Mouse (Mus musculus) heart, postnatal 25 days (tissue): ENCODE data around the gene Inpp5d. TPM values are rescaled to one million over a fixed set of nuclear protein-coding genes. Genes with fewer than 3 reads are reported as not detected.

Experiments
- DNase-seq: peaks from one replicate; pipeline ENCODE4 v3.0.0; 2022; ENCODE audit warnings: low spot score
- intact Hi-C: fragments of 180-260 bp; cut with DNase I; formaldehyde crosslinking; loops from one replicate; pipeline ENCODE4 v1.15.1; 2025
- total RNA-seq, 2 experiments: library from RNA; stranded (reverse); gene quantifications; 2 replicates each; pipeline ENCODE4 v1.2.3; 2021

The Inpp5d gene
- total RNA-seq, 2 experiments from 2014 or later = 10.4 to 12.5 TPM

DNA sequence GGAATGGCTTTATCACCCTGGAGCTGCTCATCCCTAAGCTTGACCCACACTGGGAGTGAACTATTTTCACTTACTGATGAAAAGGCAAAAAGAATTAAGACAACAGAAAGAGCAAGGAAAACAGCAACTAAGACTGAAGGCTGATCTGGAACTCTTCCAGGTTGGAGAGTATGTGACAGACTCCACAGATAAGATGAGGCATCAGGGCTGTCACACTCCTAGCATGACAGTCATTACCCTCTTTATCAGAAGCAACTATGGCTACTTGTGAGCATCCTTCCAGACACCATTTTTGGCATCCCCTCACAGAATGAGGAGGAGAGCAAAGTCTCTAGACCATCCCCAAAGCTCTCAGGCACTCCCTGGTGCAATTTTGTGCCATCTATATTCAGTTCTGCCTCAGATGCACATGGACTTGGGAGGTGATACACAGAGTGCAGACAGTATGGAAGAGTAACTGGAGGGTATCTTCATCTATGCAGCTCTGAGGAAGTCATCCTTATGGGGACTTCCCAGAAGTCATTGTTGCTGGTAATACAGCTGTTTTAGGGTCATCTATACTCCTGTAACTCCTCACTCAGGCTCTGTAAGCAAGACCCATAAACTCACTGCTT, 129.4 kb downstream of the Inpp5d start:
- no peak for DNase-seq
- intact Hi-C loops = no loop called here

DNA sequence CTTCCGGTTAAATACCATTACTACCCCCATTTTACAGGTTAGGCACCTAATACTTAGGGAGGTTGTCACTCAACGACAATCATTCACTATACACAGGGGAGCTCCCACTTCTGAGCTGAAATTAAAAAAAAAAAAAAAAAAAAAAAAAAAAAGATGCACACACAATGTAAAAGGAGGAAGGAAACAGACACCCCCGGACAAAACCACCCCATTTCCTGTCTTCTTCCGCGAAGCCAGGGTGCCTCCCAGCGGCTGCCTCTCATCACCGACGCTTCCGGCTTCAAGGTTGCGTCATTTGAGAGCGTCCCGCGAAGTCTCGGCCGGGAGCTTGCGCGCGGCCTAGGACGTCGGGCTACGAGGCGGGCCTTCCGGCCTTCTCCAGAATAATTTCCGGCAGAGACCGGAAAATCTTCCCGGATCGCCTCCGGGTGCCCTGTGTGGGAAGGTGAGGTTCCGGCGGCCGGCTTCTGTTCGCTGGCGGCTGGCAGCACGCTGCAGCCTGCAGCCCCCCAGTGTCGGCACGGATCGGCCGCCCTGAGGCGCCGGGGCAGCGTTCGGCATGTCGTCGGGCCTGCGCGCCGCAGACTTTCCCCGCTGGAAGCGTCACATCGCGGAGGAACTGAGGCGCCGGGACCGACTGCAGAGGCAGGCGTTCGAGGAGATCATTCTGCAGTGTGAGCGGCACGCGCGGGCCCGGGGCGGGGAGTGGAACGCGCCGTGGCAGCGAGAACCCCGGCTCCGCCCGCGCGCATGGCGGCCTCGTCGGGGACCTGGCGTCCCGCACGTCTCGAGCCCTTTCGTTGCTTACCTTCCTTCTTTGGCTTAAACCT, 135.7 kb downstream of the Inpp5d start, which contains the start of gene Atg16l1:
TSS of gene Atg16l1 (plus strand) at position 230 of the 830 bp plus-strand sequence.
- intact Hi-C loops = loop anchor here (5.0 kb wide), 1 partner anchor 309 kb away; no protein-coding TSS in a partner anchor
- peak; percentile 90 for DNase-seq

DNA sequence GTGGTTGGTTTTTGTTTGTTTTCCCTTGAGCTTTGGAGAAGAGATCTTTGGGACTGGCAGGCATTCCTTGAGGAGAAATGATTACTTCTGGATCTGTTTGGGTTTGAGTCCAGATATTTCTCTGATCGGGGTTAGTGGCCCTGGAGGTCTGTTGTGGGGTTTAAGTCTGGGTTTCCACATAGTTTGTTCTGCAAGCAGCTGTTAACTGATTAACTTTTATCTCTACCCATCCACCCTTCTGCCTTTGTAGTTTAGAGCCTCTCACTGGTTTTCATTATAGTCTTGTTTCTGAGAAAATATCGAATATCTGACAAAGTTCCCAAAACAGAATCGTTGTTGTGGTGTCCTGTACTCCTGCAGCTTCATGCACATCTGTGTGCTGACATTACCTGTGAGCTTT, 143.7 kb downstream of the Inpp5d start:
- intact Hi-C loops = no loop called here
- DNase-seq = no peak

DNA sequence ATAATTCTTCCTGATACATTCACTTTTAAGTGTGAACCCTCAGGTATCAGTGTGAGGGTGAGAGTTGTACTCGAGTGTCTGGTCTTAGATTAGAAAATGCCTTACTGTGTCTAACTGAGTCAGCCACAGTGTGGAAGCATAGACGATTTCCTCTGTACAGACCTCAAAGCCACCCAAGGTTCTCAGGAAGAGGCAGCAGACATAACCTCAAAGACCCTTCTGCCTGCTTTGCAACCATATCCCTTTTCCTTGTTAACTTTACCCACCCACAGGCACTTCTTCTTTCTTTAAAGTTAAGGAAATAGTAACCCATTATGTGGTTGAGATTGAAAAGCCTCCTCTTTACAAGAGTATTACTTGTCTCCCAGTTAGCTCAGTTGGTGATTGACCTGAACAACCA, 145.6 kb downstream of the Inpp5d start:
- intact Hi-C loops = loop anchor here (5.0 kb wide), 1 partner anchor 157 kb away; no protein-coding TSS in a partner anchor

DNA sequence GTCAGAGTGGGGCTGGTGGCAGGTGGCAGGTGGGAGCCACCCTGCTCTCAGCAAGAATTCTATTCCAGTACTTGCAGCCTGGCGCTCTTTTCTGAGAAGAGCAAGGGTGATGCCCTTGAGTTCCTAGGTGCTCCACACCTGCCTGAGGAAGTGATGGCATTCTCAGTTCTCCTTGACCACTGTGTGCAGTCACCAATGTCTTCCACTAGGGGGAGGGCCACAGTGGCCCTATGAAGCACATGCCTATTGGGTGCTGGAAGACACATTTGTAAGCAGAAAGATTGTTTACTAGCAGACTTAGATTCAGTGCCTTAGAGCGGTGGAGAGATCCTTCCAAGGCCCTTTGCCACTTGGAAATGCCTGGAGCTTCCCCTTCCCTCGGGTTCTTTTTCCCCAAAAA, 146.1 kb downstream of the Inpp5d start:
- DNase-seq = no peak
- intact Hi-C loops = loop anchor here (5.0 kb wide), 1 partner anchor 156 kb away; no protein-coding TSS in a partner anchor

More for the DNA sequence above, 145.6 kb downstream of the Inpp5d start:
- no peak for DNase-seq

DNA sequence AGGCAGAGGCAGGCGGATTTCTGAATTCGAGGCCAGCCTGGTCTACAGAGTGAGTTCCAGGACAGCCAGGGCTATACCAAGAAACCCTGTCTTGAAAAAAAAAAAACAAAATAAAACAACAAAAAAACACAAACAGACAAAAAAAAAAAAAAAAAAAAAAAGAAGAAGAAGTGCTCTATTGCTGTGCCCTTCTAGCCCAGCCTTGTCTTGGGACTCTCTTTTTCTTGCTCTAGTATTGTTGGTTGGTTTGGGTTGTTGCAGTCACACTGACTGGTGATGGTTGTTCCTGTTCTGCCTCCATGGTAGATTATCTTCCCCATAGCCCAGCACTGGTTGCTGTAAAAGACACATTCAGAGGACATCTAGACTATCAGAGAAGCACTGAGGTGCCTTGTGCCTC, 149.2 kb downstream of the Inpp5d start:
- intact Hi-C loops = loop anchor here (5.0 kb wide), 1 partner anchor 153 kb away; no protein-coding TSS in a partner anchor
- DNase-seq = no peak

Other genes with a start within 250 kb of the Inpp5d start
- gene Kcnj13, start 225.6 kb upstream of the Inpp5d start, total RNA-seq = not detected
- not detected for gene Snorc, start 150.0 kb upstream of the Inpp5d start, total RNA-seq
- not detected for gene Neu2, start 110.4 kb upstream of the Inpp5d start, total RNA-seq
- under 1 TPM; 0.36 to 0.49 TPM for gene Ngef, start 46.4 kb upstream of the Inpp5d start, total RNA-seq
- gene Atg16l1, start 135.6 kb downstream of the Inpp5d start, total RNA-seq = 10 to 100 TPM; 29.3 to 30.5 TPM
- under 1 TPM; 0.20 to 0.39 TPM for gene Sag, start 183.4 kb downstream of the Inpp5d start, total RNA-seq
- gene Dgkd, start 233.0 kb downstream of the Inpp5d start, total RNA-seq = 10 to 100 TPM; 56.5 to 56.7 TPM